Mouse (Mus musculus) MEL (cell line): ENCODE results near the gene Gpcpd1. TPM values are rescaled to one million over a fixed set of nuclear protein-coding genes. Genes with fewer than 3 reads are reported as not detected.

ENCODE experiments used
- DNase-seq: peaks from one replicate; pipeline ENCODE4 v3.0.0; 2011; ENCODE audit warnings: low read depth, low spot score
- H3K27ac ChIP-seq: 2 replicates; pipeline ENCODE4 v1.5.1; 2012; ENCODE audit warnings: low read depth, mild to moderate bottlenecking, control low read depth, low read length, moderate library complexity; ENCODE audit not compliant: control insufficient read depth
- H3K27me3 ChIP-seq, 2 experiments: fragments of 150-350 bp in 1 of 2; sonication (generic) in 1 of 2; 2 replicates each; pipeline ENCODE4 v1.6.1; 2012; ENCODE audit warnings: low read length in 2 of 2, mild to moderate bottlenecking in 2 of 2, improper control_type of control experiment in 1 of 2, moderate library complexity in 1 of 2; ENCODE audit not compliant: insufficient read depth in 2 of 2, control insufficient read depth in 1 of 2
- H3K36me3 ChIP-seq, 2 experiments: 2 replicates each; pipeline ENCODE4 v1.6.1; 2012 to 2014; ENCODE audit warnings: low read length in 2 of 2, improper control_type of control experiment in 1 of 2, inconsistent platforms in 1 of 2, mild to moderate bottlenecking in 1 of 2; ENCODE audit not compliant: insufficient read depth in 2 of 2, control insufficient read depth in 1 of 2
- H3K4me1 ChIP-seq, 2 experiments: fragments of 150-350 bp in 1 of 2; sonication (generic) in 1 of 2; 2 replicates each; pipeline ENCODE4 v1.6.1; 2012; ENCODE audit warnings: low read length in 2 of 2, improper control_type of control experiment in 1 of 2, mild to moderate bottlenecking in 1 of 2; ENCODE audit not compliant: insufficient read depth in 2 of 2, control insufficient read depth in 1 of 2
- H3K4me3 ChIP-seq, 2 experiments: fragments of 150-350 bp in 1 of 2; sonication (generic) in 1 of 2; 2 replicates each; pipeline ENCODE4 v1.5.1; 2012; ENCODE audit warnings: low read depth in 2 of 2, low read length in 2 of 2, mild to moderate bottlenecking in 2 of 2, moderate library complexity in 2 of 2, control low read depth in 1 of 2, improper control_type of control experiment in 1 of 2; ENCODE audit not compliant: control insufficient read depth in 1 of 2, insufficient read depth in 1 of 2
- H3K79me2 ChIP-seq: 2 replicates; pipeline ENCODE4 v1.6.1; 2012; ENCODE audit warnings: mild to moderate bottlenecking, low read length, moderate library complexity; ENCODE audit not compliant: control insufficient read depth, poor library complexity, insufficient read depth
- H3K9ac ChIP-seq: 2 replicates; pipeline ENCODE4 v1.6.1; 2012; ENCODE audit warnings: low read depth, mild to moderate bottlenecking, control low read depth, low read length, moderate library complexity; ENCODE audit not compliant: control insufficient read depth, poor library complexity, severe bottlenecking
- H3K9me3 ChIP-seq: fragments of 150-350 bp; sonication (generic); replicated peaks from 2 replicates; pipeline ENCODE4 v1.6.1; 2012; ENCODE audit warnings: mild to moderate bottlenecking, low read length, improper control_type of control experiment, moderate library complexity; ENCODE audit not compliant: insufficient read depth
- BHLHE40 ChIP-seq: IDR thresholded peaks from 2 replicates; pipeline ENCODE4 v1.6.1; 2012; ENCODE audit warnings: low read depth, mild to moderate bottlenecking, inconsistent platforms, low read length, improper control_type of control experiment, borderline replicate concordance
- CHD1 ChIP-seq: IDR thresholded peaks from 2 replicates; pipeline ENCODE4 v1.6.1; 2012; ENCODE audit warnings: low read depth, mild to moderate bottlenecking, inconsistent platforms, low read length, improper control_type of control experiment
- E2F4 ChIP-seq: IDR thresholded peaks from 2 replicates; pipeline ENCODE4 v1.6.1; 2011; ENCODE audit warnings: low read depth, low read length, improper control_type of control experiment, borderline replicate concordance
- ELF1 ChIP-seq: IDR thresholded peaks from 2 replicates; pipeline ENCODE4 v1.6.1; 2014; ENCODE audit warnings: low read depth, mild to moderate bottlenecking, inconsistent platforms, low read length, improper control_type of control experiment, moderate library complexity
- JUND ChIP-seq: IDR thresholded peaks from 2 replicates; pipeline ENCODE4 v1.6.1; 2011; ENCODE audit warnings: low read depth, mild to moderate bottlenecking, improper control_type of control experiment, low read length
- MYB ChIP-seq: IDR thresholded peaks from 2 replicates; pipeline ENCODE4 v1.6.1; 2011; ENCODE audit warnings: mild to moderate bottlenecking, low read depth, low read length, improper control_type of control experiment
- MYC ChIP-seq: IDR thresholded peaks from 2 replicates; pipeline ENCODE4 v1.6.1; 2011; ENCODE audit warnings: low read depth, mild to moderate bottlenecking, low read length, improper control_type of control experiment, moderate library complexity
- POLR2AphosphoS2 ChIP-seq: IDR thresholded peaks from 2 replicates; pipeline ENCODE4 v1.6.1; 2011; ENCODE audit warnings: low read length, improper control_type of control experiment
- POLR2AphosphoS5 ChIP-seq: IDR thresholded peaks from 2 replicates; pipeline ENCODE4 v1.6.1; 2012; ENCODE audit warnings: low read depth, borderline replicate concordance, mild to moderate bottlenecking, inconsistent platforms, low read length, moderate library complexity, mixed read lengths
- RCOR1 ChIP-seq: IDR thresholded peaks from 2 replicates; pipeline ENCODE4 v1.6.1; 2012; ENCODE audit warnings: low read depth, mild to moderate bottlenecking, inconsistent platforms, low read length, improper control_type of control experiment
- SMC3 ChIP-seq: IDR thresholded peaks from 2 replicates; pipeline ENCODE4 v1.6.1; 2011; ENCODE audit warnings: low read depth, low read length, improper control_type of control experiment
- TBP ChIP-seq: IDR thresholded peaks from 2 replicates; pipeline ENCODE4 v1.8.0; 2011; ENCODE audit warnings: low read depth, low read length, improper control_type of control experiment
- USF1 ChIP-seq: IDR thresholded peaks from 2 replicates; pipeline ENCODE4 v1.6.1; 2014; ENCODE audit warnings: low read depth, mild to moderate bottlenecking, inconsistent platforms, low read length, improper control_type of control experiment, moderate library complexity
- USF2 ChIP-seq, 2 experiments: IDR thresholded peaks; 2 replicates each; pipeline ENCODE4 v1.6.1; 2011 to 2012; ENCODE audit warnings: improper control_type of control experiment in 2 of 2, low read length in 2 of 2, borderline replicate concordance in 1 of 2, inconsistent platforms in 1 of 2, low read depth in 1 of 2, mild to moderate bottlenecking in 1 of 2; ENCODE audit not compliant: insufficient read depth in 1 of 2
- ZKSCAN1 ChIP-seq: IDR thresholded peaks from 2 replicates; pipeline ENCODE4 v1.6.1; 2012; ENCODE audit warnings: low read depth, mild to moderate bottlenecking, inconsistent platforms, low read length, improper control_type of control experiment, moderate library complexity
- polyA plus RNA-seq, 2 experiments: library from polyadenylated mRNA; stranded (reverse) in 1 of 2; unstranded in 1 of 2; fragments of >175 nt in 1 of 2; fragments of >200 nt in 1 of 2; gene quantifications; 2 replicates each; pipeline versions ENCODE4 v1.2.1 to v1.2.4; 2012; ENCODE audit warnings: low replicate concordance in 2 of 2, low read depth in 1 of 2; ENCODE audit not compliant: insufficient read length in 2 of 2, insufficient read depth in 1 of 2, missing spikeins in 1 of 2
- total RNA-seq: library from RNA; depleted of rRNA; stranded (reverse); fragments of 300-350 nt; gene quantifications from 2 replicates; pipeline ENCODE4 v1.2.3, GENCODE M21; 2012

Gene Gpcpd1
- total and polyA plus RNA-seq, 3 experiments, result 2.9 to 4.5 TPM; not detected in 1

GRCm38 (mm10) chr2:132527864-132528263, 59.7 kb downstream of the Gpcpd1 start:
- Histone ChIP-seq H3K9me3 (no peaks in the 10 kb centered on the region), H3K36me3 (no peaks in the 10 kb centered on the region), H3K9ac (no peak overlapping the region), H3K27me3 (no peaks in the 10 kb centered on the region), H3K27ac (no peak overlapping the region), H3K4me3 (no peak overlapping the region), H3K4me1 (no peaks in the 10 kb centered on the region), H3K79me2 (no peaks in the 10 kb centered on the region)
- DNase-seq, result peak; percentile 14
- no peak for TF ChIP-seq BHLHE40
- no peak for TF ChIP-seq POLR2AphosphoS5
- no peak for TF ChIP-seq JUND
- TF ChIP-seq USF1, result no peak
- no peak for TF ChIP-seq RCOR1
- TF ChIP-seq CHD1, result no peak
- TF ChIP-seq MYB, result no peak
- no peak for TF ChIP-seq ZKSCAN1
- TF ChIP-seq TBP, result no peak
- TF ChIP-seq E2F4, result no peak
- TF ChIP-seq MYC, result no peak

GRCm38 (mm10) chr2:132526894-132527532, 60.5 kb downstream of the Gpcpd1 start:
- TF ChIP-seq SMC3, result no peak
- no peak for TF ChIP-seq USF2 (IDR thresholded peaks at IDR 0.05; ENCODE audit: borderline replicate concordance in 1 of 2, insufficient read depth in 1 of 2, low read depth in 1 of 2, low read length in 2 of 2)
- H3K79me2 ChIP-seq, result no peaks in the 10 kb centered on the region
- no peaks in the 10 kb centered on the region for H3K9me3 ChIP-seq
- H3K4me1 ChIP-seq, result no peaks in the 10 kb centered on the region
- no peak overlapping the region for H3K4me3 ChIP-seq
- no peak overlapping the region for H3K9ac ChIP-seq
- no peaks in the 10 kb centered on the region for H3K36me3 ChIP-seq
- H3K27ac ChIP-seq, result no peak overlapping the region
- no peaks in the 10 kb centered on the region for H3K27me3 ChIP-seq
- no peak for DNase-seq

- TF ChIP-seq POLR2AphosphoS2, result no peak
- no peak for TF ChIP-seq ELF1
Observed at GRCm38 (mm10) chr2:132526110-132526509, 61.4 kb downstream of the Gpcpd1 start.

More at GRCm38 (mm10) chr2:132526110-132526509, 61.4 kb downstream of the Gpcpd1 start:
- no peak overlapping the region for H3K9ac ChIP-seq
- no peaks in the 10 kb centered on the region for H3K36me3 ChIP-seq
- no peaks in the 10 kb centered on the region for H3K9me3 ChIP-seq
- H3K27me3 ChIP-seq, result no peaks in the 10 kb centered on the region
- H3K4me1 ChIP-seq, result no peaks in the 10 kb centered on the region
- no peaks in the 10 kb centered on the region for H3K79me2 ChIP-seq
- H3K27ac ChIP-seq, result no peak overlapping the region
- no peak for DNase-seq
- H3K4me3 ChIP-seq, result no peak overlapping the region
